Mouse (Mus musculus) intestine, postnatal 0 days (tissue): Measurements from ENCODE around the gene Mthfd1. TPM values are rescaled to one million over a fixed set of nuclear protein-coding genes. Genes with fewer than 3 reads are reported as not detected.

Source experiments
- ATAC-seq: fragments of 200-750 bp; cut with Nextera tagmentation; 2 replicates; pipeline ENCODE4 v1.8.0; 2017; ENCODE audit warnings: mild to moderate bottlenecking, moderate TSS enrichment, moderate library complexity
- H3K27ac ChIP-seq: fragments of 300-500 bp; sonication (generic); 2 replicates; pipeline ENCODE4 v1.5.1; 2014; ENCODE audit warnings: mild to moderate bottlenecking, low read depth, low read length, moderate library complexity
- H3K27me3 ChIP-seq: fragments of 300-500 bp; sonication (generic); replicated peaks from 2 replicates; pipeline ENCODE4 v1.6.1; 2014; ENCODE audit warnings: low read length, mixed read lengths; ENCODE audit not compliant: control insufficient read depth, insufficient read depth
- H3K36me3 ChIP-seq: fragments of 300-500 bp; sonication (generic); 2 replicates; pipeline ENCODE4 v1.6.1; 2014; ENCODE audit warnings: mild to moderate bottlenecking, moderate library complexity; ENCODE audit not compliant: control insufficient read depth, insufficient read depth
- H3K4me1 ChIP-seq: fragments of 300-500 bp; sonication (generic); replicated peaks from 2 replicates; pipeline ENCODE4 v1.6.1; 2014; ENCODE audit warnings: antibody characterized with exemption, low read length, mixed read lengths; ENCODE audit not compliant: control insufficient read depth, insufficient read depth
- H3K4me2 ChIP-seq: fragments of 300-500 bp; sonication (generic); replicated peaks from 2 replicates; pipeline ENCODE4 v1.6.1; 2014; ENCODE audit warnings: low read depth, mild to moderate bottlenecking, moderate library complexity
- H3K4me3 ChIP-seq: fragments of 300-500 bp; sonication (generic); 2 replicates; pipeline ENCODE4 v1.5.1; 2014; ENCODE audit warnings: low read depth, low read length
- H3K9ac ChIP-seq: fragments of 300-500 bp; sonication (generic); 2 replicates; pipeline ENCODE4 v1.6.1; 2014; ENCODE audit warnings: mild to moderate bottlenecking, low read depth, low read length
- H3K9me3 ChIP-seq: fragments of 300-500 bp; sonication (generic); 2 replicates; pipeline ENCODE4 v1.6.1; 2016; ENCODE audit warnings: mixed run types; ENCODE audit not compliant: control insufficient read depth
- CTCF ChIP-seq: sonication (generic); IDR thresholded peaks from 2 replicates; pipeline ENCODE4 v1.5.1; 2016; ENCODE audit warnings: low read depth, mild to moderate bottlenecking, control low read depth, antibody characterized with exemption, moderate library complexity
- WGBS: fragments of 180-500 bp; shearing (Covaris S2); extraction: QIAGEN DNeasy Blood & Tissue Kit; methylation state at CpG from one replicate; pipeline ENCODE4 v1.1.7; 2014; 5-methylcytosine and 5-hydroxymethylcytosine counted together
- polyA plus RNA-seq: library from polyadenylated mRNA; unstranded; fragments of >200 nt; fragmentation: Nextera tagmentation; extraction: Ambion mirVana; gene quantifications from 2 replicates; pipeline ENCODE4 v1.2.1, GENCODE M21; 2015

Mthfd1 gene
- polyA plus RNA-seq, 1 experiment from 2014 or later: 18.4 TPM

GRCm38 (mm10) chr12:76235253-76235652, 19.8 kb upstream of the Mthfd1 start:
- H3K4me1 ChIP-seq: no peaks in the 10 kb centered on the region
- WGBS: 87% methylated on average over 6 of the region's 6 CpGs
- H3K36me3 ChIP-seq: no peaks in the 10 kb centered on the region
- H3K9me3 ChIP-seq: no peaks in the 10 kb centered on the region
- H3K9ac ChIP-seq: no peak overlapping the region
- H3K27ac ChIP-seq: no peak overlapping the region
- no peaks in the 10 kb centered on the region for H3K27me3 ChIP-seq
- ATAC-seq: no peak
- H3K4me3 ChIP-seq: no peak overlapping the region
- H3K4me2 ChIP-seq: no peak overlapping the region
- no peak for TF ChIP-seq CTCF

- Histone ChIP-seq H3K27ac (no peak overlapping the region), H3K27me3 (no peaks in the 10 kb centered on the region), H3K4me2 (no peak overlapping the region), H3K4me1 (no peaks in the 10 kb centered on the region), H3K9ac (no peak overlapping the region), H3K4me3 (no peak overlapping the region), H3K36me3 (no peaks in the 10 kb centered on the region), H3K9me3 (no peaks in the 10 kb centered on the region)
- 61% methylated on average over 10 of the region's 10 CpGs for WGBS
- ATAC-seq: no peak
- TF ChIP-seq CTCF: no peak
Observed at GRCm38 (mm10) chr12:76239145-76239838, 15.8 kb upstream of the Mthfd1 start.

- H3K9me3 ChIP-seq: no peaks in the 10 kb centered on the region
- no peak for TF ChIP-seq CTCF
- no peaks in the 10 kb centered on the region for H3K36me3 ChIP-seq
- H3K4me3 ChIP-seq: no peak overlapping the region
- WGBS: 66% methylated on average over 7 of the region's 7 CpGs
- ATAC-seq: no peak
- H3K4me1 ChIP-seq: no peaks in the 10 kb centered on the region
- H3K27me3 ChIP-seq: no peaks in the 10 kb centered on the region
- no peak overlapping the region for H3K9ac ChIP-seq
- no peak overlapping the region for H3K4me2 ChIP-seq
- no peak overlapping the region for H3K27ac ChIP-seq
Observed at GRCm38 (mm10) chr12:76239839-76240571, 15.1 kb upstream of the Mthfd1 start.

DNA sequence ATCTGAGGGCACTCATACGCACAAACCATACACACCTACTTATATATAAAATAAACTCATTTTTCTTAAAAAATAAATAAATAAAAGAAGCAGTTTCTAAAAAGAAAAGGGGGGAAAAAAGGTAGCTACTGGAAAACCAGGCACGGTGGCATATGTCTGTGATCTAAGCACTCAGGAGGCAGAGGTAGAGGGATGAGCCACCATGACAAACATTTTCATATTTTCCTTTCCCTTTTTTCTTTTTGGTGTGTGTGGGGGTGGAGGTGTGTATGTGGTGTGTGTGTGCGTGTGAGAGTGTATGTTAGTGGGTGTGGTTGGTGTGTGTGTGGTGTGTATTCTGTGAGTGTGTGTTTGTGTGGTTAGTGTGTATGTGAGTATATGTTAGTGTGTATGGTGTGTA, 14.4 kb upstream of the Mthfd1 start:
- Histone ChIP-seq H3K4me3 (no peak overlapping the region), H3K4me1 (no peaks in the 10 kb centered on the region), H3K27ac (no peak overlapping the region), H3K36me3 (no peaks in the 10 kb centered on the region), H3K4me2 (no peak overlapping the region), H3K9me3 (no peaks in the 10 kb centered on the region), H3K27me3 (no peaks in the 10 kb centered on the region), H3K9ac (no peak overlapping the region)
- 87% methylated on average over 3 of the region's 3 CpGs for WGBS
- TF ChIP-seq CTCF: no peak
- ATAC-seq: no peak

GRCm38 (mm10) chr12:76241084-76241483, 14.0 kb upstream of the Mthfd1 start:
- H3K27me3 ChIP-seq: no peaks in the 10 kb centered on the region
- WGBS: 65% methylated on average over 3 of the region's 3 CpGs

GRCm38 (mm10) chr12:76241833-76242232, 13.3 kb upstream of the Mthfd1 start:
- Histone ChIP-seq H3K36me3 (no peaks in the 10 kb centered on the region), H3K27ac (no peak overlapping the region), H3K4me3 (no peak overlapping the region), H3K27me3 (no peaks in the 10 kb centered on the region), H3K4me2 (no peak overlapping the region), H3K9me3 (no peaks in the 10 kb centered on the region), H3K9ac (no peak overlapping the region), H3K4me1 (no peaks in the 10 kb centered on the region)
- WGBS: 55% methylated on average over 5 of the region's 5 CpGs
- no peak for TF ChIP-seq CTCF
- ATAC-seq: no peak

More at GRCm38 (mm10) chr12:76241084-76241483, 14.0 kb upstream of the Mthfd1 start:
- Histone ChIP-seq H3K36me3 (no peaks in the 10 kb centered on the region), H3K4me3 (no peak overlapping the region), H3K9me3 (no peaks in the 10 kb centered on the region), H3K27ac (no peak overlapping the region), H3K9ac (no peak overlapping the region), H3K4me2 (no peak overlapping the region), H3K4me1 (no peaks in the 10 kb centered on the region)
- no peak for TF ChIP-seq CTCF
- ATAC-seq: no peak
